Mouse (Mus musculus) thymus, postnatal 10 days (tissue): ENCODE measurements around the gene Cst3.

Experiments used
- DNase-seq, 2 experiments: peaks; one replicate each; pipeline ENCODE4 v3.0.0; 2021; ENCODE audit warnings: low spot score in 2 of 2

The Cst3 gene

DNA sequence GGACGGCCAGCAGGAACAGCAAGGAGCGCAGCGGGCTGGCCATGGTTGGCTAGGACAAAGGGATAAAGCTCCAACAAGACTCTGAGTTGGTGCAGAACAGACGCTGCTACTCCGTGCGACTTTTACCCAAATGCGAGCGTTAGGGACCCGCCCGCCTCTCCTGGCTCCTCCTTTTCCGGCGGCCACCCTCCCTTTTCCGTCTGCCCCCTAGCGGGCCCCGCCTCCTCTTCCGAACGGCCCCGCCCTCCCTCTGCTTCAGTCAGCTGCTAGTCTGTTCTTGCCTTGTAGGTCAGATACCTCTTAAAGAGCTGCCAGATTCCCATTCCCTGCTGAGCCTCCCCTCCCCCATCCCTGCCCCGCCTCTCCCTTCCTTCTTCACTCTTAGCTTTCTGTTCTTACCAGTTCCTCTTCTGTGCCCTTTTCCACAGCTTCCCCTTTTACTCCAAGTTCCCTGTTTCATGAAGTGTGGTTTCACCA, at the start of gene Cst3:
Cst3 (minus strand) TSS at position 358 of the 477 bp plus-strand sequence.
- peak; percentile 78 to 87 for DNase-seq

DNA sequence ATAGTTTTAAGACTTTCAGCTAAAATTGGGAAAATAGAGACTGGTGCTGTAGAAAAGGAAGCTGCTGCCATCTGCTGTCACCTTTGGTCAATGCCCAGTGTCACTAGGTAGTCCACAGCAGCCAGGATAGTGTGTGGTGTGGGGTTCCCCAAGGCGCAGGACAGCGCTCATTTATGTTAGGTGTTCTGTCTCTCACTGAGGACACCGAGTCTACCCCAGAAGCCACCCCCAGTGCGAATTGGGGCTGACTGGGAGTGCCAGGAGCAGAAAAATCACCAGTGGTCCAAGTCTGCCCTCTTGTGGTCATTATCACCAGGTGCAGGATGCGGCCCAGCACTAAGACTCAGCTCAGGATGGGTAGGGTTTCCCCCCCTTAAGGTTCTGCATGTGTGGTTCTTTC, 26.8 kb upstream of the Cst3 start:
- peak in 1 of 2 experiments; percentile 32 for DNase-seq

GRCm38 (mm10) chr2:148900305-148900704, 24.8 kb upstream of the Cst3 start:
- no peak for DNase-seq

DNA sequence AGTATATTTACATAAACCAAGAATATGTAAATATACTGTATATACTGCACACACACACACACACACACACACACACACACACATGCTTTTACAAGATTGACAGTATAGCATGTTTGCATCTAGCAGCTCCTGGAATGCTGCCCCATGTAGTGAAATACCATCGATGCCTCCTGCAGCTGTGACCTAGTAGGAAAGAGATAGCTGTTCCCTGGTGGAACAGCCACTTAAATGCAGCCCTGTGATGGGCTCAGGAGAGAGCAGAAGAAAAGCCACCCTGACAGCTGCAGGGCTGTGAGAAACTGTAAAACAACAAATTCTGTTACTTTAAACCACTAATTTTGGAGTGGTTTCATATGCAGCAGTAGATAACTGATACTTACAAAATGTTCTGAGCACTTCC, 20.7 kb upstream of the Cst3 start:
- DNase-seq = no peak

DNA sequence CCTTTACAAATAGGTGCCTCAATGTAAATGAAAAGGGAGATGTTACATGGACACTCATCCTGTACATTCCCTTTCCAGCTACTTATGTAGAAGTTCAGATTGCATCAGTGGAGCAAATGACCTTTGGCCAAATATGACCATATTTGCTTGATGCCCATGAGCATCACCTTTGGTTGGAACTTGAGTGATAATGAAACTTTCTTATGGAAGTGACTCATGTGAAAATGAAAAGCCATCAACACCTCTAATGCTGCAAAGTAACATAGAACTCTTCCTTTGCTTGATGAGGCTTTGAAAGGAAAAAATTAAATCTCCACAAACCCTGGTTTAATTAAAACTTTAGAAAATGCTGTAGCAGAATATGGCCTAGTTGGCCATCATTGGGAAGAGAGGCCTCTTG, 17.6 kb upstream of the Cst3 start:
- DNase-seq = no peak

DNA sequence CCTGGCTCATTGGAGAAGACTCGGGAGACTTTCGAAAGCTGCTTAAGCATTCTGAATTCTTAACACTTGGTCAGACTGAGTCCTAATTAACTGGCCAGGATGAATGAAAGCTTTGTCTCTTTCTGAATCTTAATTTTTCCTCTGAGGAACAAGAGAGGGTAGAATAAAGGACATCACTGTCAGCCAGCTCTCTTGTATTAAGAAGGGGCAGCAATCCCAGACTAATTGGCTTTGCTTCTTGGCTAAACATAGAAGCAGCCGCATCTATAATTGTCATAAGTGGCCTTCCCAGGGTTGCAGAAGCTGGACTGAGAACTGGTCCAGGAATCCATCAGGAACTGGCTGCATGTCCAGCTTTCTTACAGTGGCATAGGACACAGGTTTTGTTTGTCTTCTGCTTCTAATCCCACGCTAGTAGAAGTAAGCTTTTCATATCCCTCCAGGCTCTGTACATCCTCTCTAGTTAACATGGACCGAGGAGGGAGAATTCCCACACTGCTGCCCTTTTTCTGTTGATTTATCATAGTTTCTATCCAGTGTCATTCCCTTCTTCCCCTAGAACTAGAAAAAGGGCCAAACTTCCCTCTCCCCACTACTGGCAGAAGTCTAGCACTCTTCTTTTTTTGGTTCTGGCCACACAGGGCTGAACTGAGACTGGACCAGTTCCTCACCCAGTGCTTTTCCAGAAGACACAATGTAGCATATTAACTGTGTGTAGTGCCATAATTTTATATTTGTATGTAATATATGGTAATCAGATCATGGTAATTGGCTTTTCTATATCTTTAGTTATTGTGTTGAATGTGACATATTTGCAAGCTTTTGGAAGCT, 14.7 kb upstream of the Cst3 start:
- DNase-seq = no peak

- DNase-seq = no peak
Observed at GRCm38 (mm10) chr2:148889331-148890010, 14.0 kb upstream of the Cst3 start.

GRCm38 (mm10) chr2:148888872-148889271, 13.4 kb upstream of the Cst3 start:
- no peak for DNase-seq

DNA sequence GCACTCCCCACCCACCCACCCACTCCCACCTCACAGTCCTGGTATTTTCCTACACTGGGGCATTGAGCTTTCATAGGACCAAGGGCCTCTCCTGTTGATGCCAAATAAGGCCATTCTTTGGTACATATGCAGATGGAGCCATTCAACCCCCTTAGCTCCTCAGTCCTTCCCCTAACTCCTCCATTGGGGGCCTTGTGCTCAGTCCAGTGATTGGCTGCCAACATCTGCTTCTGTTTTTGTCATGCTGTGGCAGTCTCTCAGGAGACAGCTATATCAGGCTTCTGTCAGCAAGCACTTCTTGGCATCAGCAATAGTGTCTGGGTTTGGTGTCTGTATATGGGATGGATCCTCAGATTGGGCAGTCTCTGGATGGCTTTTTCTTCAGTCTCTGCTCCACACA, 9.2 kb upstream of the Cst3 start:
- no peak for DNase-seq

GRCm38 (mm10) chr2:148879199-148879598, 3.7 kb upstream of the Cst3 start:
- DNase-seq = no peak

DNA sequence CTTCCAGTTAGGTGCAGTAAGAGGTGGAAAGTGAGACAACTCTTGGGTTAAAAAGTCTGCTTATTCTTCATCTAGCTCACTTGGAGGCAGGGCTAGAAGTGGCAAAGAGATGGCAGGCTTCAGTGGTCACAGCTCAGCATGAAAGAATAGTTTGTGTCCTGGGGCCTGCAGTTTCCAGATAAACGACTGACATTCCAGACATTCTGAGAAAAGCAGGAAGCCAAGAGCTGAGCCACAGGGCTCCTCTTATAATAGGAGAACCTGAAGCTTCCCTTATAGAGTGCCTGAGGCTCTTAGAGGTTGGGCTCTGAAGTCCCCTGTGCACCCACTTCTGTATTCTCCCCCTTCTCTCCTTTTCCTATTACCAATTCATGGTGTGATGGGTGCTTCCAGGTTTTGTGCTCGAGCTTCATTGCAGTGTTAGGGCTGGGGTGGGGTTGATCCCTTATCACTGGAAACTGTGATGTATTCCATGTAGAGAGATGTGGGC, 3.2 kb upstream of the Cst3 start:
- no peak for DNase-seq

DNA sequence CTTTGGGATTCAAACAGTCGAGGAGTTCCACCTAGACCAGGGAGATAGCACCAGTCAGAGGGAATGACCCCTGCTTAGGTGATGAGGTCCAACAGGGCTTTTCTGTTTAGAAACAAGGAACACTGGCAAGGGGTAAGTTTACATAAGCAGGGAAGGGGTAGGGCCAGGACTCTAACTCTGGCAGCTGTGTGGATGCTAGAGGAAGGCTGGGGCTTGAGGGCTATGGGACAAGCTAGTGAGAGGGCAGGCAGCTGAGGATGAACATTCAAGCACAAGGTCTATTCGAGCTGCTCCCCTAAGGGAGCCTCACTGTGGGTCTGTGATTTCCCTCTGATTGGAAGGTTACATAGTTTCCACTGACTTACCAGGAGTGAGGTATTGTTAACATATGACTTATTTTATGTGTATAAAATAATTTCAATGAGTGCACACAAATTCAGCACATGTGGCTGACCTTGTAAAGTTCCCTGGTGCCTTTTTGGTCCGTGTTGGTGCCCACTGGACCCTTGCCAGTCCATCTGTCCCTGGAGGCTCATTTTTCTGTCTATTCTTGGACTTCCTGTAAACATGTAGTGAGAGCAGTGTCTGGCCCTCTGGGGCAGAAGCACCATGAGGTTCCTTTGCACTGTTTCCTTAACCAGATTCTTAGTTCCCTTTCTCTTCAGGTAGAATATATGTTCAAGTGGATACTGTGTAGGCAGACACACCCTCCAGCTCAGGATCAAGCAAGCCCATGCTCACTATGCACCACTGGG, 1.7 kb upstream of the Cst3 start:
- no peak for DNase-seq

DNA sequence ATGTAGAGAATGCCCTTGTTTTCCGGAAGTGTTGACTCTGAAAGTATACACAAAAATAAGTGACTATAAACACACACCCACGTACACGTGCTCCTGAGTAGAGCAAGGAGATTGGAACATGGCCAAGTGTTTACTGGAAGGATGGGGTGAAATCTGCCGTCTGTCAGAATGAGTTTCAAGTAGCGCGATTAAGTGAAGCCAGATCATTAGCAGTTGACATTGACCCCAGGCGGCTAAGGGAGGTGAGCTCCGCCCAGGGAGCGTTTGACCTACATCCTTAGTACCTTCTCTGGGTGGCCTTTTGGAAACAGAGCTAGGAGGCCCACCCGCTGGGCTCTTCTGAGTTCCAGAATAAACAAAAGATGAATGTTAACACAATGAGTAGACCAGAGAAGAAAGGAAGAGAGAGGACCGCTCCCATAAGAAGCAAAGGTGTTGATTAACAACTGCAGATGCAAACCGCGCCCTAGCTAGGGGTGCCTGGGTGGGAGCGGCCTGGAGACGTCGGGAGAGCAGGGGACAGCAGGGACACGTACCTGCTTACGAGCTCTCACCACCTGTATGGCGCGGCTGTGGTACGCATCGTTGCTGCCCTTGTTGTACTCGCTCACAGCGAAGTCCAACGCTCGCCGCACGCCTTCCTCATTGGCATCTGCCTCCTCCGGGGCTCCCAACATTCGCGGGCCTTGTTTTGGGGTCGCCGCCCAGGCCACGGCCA, 716 bp downstream of the Cst3 start:
- DNase-seq = no peak

- no peak for DNase-seq
Observed at GRCm38 (mm10) chr2:148874224-148874616, 1.3 kb downstream of the Cst3 start.

DNA sequence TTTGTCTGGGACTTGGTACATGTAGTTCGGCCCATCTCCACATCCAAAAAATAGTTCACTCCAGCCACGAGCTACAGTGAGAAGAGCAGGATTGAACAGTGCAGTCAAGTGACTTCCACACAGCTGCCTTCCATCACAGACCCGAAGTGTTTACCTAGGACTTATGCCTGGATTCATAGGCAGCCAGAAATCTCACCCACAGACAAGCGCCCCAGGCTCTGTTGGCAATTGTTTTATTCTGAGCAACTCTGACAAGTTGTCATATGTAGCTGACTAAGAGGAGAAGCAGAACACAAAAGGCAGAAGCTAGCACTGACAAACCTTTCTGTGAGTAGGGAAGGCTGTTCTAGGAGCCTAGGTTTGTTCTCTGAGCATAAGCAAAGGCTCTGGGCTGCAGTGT, 2.6 kb downstream of the Cst3 start:
- no peak for DNase-seq

GRCm38 (mm10) chr2:148870526-148870925, 5.0 kb downstream of the Cst3 start:
- no peak for DNase-seq

GRCm38 (mm10) chr2:148868959-148869358, 6.5 kb downstream of the Cst3 start:
- no peak for DNase-seq

GRCm38 (mm10) chr2:148864966-148865365, 10.5 kb downstream of the Cst3 start, which contains the start of gene 9230104L09Rik:
9230104L09Rik (minus strand) TSS chr2:148865038.
- DNase-seq = no peak

- DNase-seq = no peak
Observed at GRCm38 (mm10) chr2:148861693-148862092, 13.8 kb downstream of the Cst3 start.

DNA sequence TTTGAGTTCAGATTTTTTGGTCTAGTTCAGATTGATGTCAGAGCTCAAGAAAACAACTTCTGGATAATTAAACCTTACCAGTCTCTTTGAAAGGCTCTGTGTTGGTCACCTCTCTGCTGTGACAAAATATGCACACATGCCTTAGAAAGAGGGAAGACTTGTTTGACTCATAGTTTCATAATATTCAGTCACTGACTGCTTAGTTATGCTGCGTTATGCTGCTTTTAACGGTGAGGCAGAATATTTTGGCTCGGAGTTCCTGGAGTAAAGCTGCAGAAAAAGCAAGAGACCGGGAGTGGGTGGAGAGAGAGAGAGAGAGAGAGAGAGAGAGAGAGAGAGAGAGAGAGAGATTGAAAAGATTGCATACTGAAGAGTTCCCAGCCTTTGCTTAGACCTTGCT, 14.5 kb downstream of the Cst3 start:
- no peak for DNase-seq

GRCm38 (mm10) chr2:148857506-148857905, 18.0 kb downstream of the Cst3 start:
- DNase-seq = no peak
